Mouse (Mus musculus) myocyte (in vitro differentiated cells): Measurements from ENCODE around the gene Gan.

Experiments
- CEBPB ChIP-seq: IDR thresholded peaks from 2 replicates; pipeline ENCODE4 v1.6.1; 2011; ENCODE audit warnings: mild to moderate bottlenecking, moderate library complexity; ENCODE audit not compliant: poor library complexity, insufficient read depth, severe bottlenecking
- E2F4 ChIP-seq: IDR thresholded peaks from one replicate; pipeline ENCODE4 v1.6.1; 2011; ENCODE audit warnings: mild to moderate bottlenecking, control low read depth, moderate library complexity; ENCODE audit not compliant: insufficient read depth
- MAX ChIP-seq: IDR thresholded peaks from one replicate; pipeline ENCODE4 v1.6.1; 2011; ENCODE audit warnings: low read depth, mild to moderate bottlenecking, control low read depth
- MYOD1 ChIP-seq, 3 experiments: IDR thresholded peaks; one replicate each; pipeline ENCODE4 v1.6.1; 2011; ENCODE audit warnings: control low read depth in 2 of 3, low read depth in 2 of 3, mild to moderate bottlenecking in 2 of 3, moderate library complexity in 1 of 3; ENCODE audit not compliant: insufficient read length in 2 of 3, control insufficient read depth in 1 of 3
- MYOG ChIP-seq, 3 experiments: IDR thresholded peaks; one replicate each; pipeline ENCODE4 v1.6.1; 2011; ENCODE audit warnings: control low read depth in 2 of 3, low read depth in 2 of 3, mild to moderate bottlenecking in 2 of 3; ENCODE audit not compliant: insufficient read length in 2 of 3, control insufficient read depth in 1 of 3, insufficient read depth in 1 of 3
- POLR2A ChIP-seq: IDR thresholded peaks from one replicate; pipeline ENCODE4 v1.6.1; 2011; ENCODE audit warnings: low read depth, mild to moderate bottlenecking, control low read depth, moderate library complexity; ENCODE audit not compliant: insufficient read length
- TCF12 ChIP-seq: IDR thresholded peaks from one replicate; pipeline ENCODE4 v1.6.1; 2011; ENCODE audit warnings: mild to moderate bottlenecking, control low read depth; ENCODE audit not compliant: poor library complexity, insufficient read depth, severe bottlenecking

DNA sequence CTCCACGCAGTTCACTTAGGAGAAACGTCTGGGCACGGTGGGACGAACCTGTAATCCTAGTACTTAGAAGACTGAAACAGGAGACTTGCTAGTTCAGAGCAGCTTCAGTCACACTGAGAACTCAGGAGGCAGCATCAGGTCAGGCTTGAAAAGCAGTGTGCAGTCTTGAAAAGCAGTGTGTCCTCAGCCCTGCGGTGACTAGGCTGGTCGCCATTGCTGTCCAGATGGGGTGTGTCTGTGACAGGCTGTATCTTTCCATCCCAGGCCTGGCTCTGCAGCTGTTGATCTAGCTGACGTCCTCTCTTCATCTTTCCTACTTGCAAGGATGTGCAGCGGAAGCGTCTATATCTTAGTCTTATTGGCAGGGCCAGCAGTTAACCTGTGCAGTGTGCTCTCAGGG is 42.9 kb downstream of the Gan start:
- TF ChIP-seq POLR2A (no peak), TCF12 (no peak), CEBPB (no peak), MYOG (IDR thresholded peaks at IDR 0.05; ENCODE audit: control insufficient read depth in 1 of 3, insufficient read depth in 1 of 3, insufficient read length in 2 of 3, low read depth in 2 of 3) (no peak), MAX (no peak), E2F4 (no peak), MYOD1 (IDR thresholded peaks at IDR 0.05; ENCODE audit: control insufficient read depth in 1 of 3, insufficient read length in 2 of 3, low read depth in 2 of 3) (no peak)
